Mouse (Mus musculus) T-helper 17 cell (primary cell): ENCODE data around the gene Arl8a.
"Not testable (repeated sequence)": the region's sequence is repeated elsewhere in the genome, so short reads cannot be mapped to it uniquely, and the experiment has no call there.

Source experiments
- in situ Hi-C, 2 experiments: fragments of 300-600 bp; cut with MboI, MseI; formaldehyde crosslinking; loops; 1 replicate in 1 of 2; 2 replicates in 1 of 2; pipeline ENCODE4 v1.15.1; 2025; ENCODE audit warnings: high pct_unique_total_duplicates in 2 of 2

Gene Arl8a

DNA sequence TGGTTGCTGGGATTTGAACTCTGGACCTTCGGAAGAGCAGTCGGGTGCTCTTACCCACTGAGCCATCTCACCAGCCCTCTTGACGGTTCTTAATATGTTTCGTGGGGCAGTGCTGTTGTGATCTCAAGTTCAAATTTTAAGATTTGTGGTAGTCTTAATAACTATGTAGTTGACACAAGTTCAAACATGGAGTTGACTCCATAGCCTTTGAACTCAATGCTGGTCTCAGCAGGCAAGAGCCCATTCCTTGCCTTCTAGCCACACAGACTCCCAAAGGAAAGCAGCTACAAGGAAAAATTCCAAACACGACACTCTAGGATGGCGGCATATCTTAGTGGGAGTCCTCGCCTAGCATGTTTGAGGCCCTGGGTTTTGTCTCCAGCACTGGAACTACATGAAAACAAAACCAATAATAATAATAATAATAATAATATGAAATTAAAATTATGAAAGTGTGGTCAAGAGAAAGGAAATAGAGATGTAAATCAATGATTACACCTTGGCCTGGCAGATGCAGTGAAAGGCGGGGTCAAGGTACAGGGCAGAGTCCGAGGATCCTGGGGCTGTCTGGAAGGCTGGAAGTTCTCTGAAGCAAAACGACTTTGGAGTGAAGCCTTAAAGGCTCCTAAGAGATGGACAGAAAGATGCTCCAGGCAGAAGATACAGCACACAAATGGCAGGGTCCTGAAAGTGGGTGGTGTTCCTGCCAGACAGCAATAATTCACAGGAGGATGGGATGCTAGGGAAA, 22.0 kb downstream of the Arl8a start:
- in situ Hi-C loops = no loop called here

DNA sequence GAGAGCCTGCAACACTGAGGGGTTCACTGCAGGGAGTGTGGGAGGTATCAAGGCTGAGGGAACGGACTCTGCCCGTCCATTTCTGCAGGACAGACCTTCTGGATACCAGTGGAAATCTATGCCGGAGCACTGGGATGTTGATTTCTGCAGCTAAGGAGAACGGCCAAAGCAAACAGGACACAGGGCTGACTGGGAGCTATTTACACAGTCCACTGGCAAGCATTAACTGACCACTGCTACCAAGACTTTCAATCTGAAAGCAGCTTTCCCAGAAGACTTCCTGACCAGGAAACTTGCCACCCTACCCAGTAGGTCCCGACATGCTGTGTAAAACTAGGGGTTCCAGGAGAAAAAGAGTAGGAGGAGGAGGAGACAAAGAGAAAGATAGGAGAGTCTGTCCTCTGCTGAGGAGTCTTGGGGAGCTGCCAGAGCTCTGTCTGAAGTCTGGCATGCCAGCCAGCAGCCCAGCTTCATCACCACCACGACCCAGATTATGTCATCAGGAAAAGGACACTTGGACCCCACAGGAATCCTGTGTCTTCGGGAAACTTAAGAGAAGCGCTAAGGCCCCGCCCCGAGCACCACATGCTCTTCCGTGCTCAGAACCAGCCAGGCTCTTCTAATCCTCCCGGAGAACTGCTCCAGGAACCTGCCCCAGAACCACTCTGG, 23.1 kb downstream of the Arl8a start:
- in situ Hi-C loops = no loop called here

DNA sequence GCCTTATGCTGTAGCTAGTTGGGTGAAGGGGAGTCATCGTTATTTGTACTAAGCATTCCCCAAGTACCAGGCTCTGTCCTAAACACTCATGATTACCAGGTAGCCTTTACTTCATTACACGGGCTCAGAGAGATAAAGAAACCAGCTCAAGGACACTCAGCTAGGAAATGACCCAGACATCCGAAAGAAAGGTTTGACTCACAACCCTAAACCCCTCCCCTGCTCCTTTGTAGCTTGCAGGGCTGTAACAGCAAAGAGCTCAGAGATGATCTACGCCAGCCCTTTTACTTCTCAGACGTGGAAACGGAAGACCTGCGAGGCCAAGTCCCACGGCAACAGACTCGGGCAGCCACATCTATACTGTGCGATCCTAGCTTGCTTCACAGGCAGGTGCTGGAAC, 23.7 kb downstream of the Arl8a start:
- in situ Hi-C loops = no loop called here

DNA sequence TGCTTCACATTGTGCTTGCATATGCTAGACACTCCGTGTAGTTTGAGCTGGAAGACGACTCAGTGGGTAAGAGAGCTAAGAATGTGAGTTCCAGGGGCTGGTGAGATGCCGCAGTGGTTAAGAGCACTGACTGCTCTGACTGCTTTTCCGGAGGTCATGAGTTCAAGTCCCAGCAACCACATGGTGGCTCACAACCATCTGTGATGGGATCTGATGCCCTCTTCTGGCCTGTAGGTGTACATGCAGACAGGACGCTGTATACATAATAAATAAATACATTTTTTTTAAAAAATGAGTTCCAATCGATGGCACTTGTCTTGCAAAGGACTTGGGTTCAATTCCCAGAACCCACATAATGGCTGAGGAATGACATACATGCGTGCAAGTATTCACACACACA, 24.6 kb downstream of the Arl8a start:
- in situ Hi-C loops = no loop called here

DNA sequence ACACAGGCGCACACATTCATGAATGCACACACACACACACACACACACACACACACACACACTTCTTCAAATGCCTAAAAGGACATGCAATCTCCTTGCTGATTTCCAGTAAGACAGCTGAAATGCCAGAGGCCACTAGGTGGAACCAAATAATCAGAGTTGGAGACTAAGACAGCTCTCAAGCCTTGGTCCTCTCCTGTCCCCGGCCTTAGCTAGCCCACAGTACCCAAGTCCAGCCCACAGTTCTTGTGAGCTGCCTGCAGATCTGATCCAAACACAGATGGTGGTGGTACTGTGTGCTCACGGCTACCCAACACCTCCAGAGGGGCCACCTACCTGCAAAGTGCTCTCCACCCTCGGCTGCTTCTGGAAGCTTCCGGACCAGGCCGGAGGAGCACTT, 25.4 kb downstream of the Arl8a start:
- in situ Hi-C loops = no loop called here

DNA sequence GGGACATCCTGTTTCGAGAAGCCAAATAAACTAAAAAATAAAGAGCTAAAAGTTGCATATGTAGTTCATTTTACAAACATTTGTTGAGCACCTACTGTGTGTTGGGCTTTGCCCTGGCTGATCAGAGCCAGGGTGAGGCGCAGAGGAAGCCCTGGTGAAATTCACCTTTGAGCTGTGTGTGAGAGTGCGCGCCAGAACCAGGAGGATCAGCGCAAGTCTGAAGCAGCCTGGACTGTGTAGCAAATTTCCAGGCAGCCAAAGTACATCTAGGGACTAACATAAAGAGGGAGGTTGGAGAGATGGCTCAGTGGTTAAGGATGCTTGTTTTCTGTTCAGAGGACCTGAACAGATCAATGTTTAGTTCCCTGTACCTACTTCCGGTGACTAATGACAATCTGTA, 26.7 kb downstream of the Arl8a start:
- in situ Hi-C loops = no loop called here

DNA sequence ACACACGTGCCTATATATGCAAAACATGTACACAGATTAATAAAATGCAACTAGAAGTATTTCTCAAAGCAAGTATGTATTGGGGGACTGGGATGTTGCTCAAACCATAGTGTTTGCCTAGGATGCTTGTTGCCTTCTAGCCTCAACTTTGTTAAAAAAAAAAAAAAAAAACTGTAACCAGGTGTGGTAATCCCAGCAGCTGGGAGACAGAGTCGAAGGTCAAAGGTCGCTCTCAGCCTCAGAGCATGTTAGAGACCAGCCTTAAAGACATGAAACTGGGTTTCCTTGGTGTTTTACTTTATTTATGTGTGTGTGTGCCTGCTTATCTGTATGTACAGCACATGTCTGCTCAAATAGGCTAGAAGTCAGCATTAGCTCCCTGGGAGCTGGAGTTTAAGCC, 28.6 kb downstream of the Arl8a start:
- in situ Hi-C loops = no loop called here

DNA sequence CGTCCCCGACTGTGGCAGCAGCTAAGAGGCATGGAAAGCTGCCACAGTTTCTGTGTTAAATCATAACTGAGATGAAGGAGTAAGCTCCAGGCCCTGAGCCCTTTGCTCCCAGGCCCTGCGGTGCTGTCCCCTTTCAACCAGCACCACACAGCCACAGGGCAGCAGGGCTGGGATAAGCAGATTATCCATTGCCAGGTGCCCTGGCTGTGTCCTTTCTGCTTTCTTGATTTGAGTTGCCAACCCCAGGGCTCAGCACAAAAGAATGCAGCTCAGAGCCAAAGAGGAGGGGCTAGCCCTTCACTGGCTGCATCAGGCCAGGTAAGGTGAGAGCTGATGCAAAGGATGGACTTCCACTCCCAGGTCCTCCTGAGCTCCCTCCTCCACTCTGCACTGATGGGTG, 31.1 kb downstream of the Arl8a start:
- in situ Hi-C loops = no loop called here

DNA sequence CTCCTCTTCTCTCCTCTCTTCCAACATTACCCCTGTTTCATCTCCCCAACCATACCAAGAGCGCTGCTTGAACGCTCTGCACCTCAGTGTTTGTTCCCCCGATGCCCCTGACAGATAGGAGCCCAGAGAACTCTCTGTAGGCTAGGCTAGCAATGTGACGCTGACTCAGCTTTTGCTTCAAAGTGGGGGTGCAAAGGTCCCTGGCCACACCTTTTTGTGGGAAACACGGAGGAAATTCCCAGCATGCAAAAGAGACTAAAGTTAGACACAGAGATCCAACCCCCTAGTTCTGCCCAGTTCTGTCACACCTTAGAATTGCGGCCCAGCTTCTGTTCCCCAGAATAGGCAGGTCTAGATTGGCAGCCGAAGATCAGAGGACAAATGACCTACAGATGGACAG, 32.2 kb downstream of the Arl8a start:
- in situ Hi-C loops = no loop called here

DNA sequence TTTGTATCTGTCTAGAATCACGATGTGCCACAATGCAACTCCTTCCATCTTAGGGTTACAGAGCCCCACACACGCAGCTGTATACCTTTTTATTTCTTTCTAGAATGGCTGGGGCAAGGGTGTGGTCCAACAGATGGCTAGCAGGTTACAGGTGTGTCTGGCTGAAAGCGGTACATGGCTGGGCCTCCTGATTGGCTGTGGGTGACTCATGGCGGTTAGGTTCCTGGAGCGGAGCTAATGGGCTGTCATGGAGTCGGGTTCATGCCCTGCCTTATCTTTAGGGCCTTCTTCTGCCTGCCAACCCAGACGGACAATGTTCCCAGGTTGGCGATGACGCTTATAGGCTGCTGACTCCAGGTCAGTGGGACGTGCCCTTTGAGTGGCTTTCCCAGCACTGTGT, 34.2 kb downstream of the Arl8a start:
- in situ Hi-C loops = no loop called here

DNA sequence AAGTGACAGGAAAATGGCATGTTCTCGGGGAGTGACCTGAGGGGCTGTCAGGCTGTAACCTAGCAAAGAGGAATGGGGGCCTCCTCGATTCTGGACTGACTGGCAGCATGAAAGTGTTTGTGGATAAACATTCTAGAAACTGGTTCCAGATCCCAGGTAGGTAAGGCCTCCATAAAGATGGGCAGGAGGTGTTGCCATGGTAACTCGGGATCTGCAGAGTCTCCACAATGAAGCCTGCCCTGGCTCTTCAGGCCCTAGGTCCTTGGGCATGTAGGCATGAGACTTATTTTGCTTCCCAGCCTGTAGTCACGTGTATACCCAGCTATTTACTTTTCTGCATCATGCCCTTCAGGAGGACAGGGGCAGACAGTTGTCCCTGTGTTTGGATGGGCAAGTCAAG, 34.7 kb downstream of the Arl8a start:
- in situ Hi-C loops = no loop called here

DNA sequence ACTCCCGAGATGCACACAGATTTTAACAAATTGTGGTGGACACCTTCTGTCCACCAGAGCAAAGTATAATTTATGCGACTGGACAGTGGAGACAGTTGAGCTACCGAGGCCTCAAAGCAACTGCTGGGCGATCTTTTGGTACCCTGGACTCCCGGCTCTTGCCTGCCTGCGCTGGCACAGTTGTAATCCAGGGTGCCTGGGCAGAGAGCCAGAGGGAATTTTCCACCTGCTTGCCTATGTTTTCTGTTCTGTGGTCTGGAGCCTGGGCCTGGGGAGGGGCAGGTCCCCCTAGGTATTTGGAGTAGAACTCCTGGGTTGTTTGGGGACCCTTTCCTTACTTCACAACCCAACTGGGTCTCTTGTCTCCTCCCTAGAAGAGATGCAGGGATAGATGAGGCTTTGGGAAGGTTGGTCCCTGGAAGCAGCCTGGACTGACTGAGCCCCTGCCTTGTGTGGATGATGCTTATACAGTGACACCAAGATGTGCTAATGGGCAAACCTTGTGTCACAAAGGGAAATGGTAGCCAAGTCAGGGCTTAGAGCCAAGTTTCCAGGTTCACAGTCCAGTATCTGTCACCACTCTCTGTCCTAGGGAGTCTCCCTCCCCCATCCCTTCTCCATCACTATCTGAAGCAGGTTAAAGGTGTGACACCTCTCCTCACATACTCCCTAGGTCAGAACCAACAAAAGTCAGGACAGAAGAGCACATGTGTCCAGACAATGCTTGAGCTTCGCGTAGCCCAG, 35.4 kb downstream of the Arl8a start:
- in situ Hi-C loops = no loop called here

DNA sequence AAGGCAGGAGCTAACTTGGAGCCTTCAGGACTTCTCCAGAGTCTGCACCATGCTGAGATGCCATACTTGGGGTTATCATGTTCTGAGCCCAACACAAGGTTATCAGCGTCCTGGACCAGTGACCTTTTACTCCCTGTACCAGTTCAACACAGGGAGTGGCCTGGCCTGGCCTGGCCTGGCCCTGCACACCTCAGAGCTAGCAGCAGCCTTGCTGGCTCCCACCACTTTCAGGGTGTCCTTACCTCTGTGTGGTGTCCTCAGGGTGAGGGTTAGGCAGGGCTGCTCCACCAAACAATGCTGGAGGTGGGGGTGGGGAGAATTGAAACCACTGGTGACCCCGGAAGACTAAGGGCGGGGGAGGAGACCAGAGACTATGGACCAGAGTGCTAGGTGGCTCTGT, 36.4 kb downstream of the Arl8a start:
- in situ Hi-C loops = no loop called here

DNA sequence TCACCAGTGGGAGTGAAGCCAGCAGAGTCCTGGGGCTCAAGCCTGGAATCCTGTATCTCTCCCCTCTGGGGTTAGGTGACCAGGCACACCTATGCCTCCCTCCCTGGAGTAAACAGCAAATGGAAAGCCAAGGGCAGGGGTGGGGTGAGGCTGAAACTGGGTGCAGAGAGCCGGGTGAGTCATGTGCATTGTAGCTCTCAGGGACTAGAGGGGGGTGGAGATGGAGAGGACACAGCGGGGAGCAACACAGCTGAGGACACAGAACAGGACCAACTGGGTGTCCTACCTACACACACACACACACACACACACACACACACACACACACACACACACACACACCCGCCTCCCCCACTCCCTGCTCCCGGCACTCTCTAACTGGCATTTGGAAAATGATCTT, 36.8 kb downstream of the Arl8a start:
- in situ Hi-C loops = no loop called here

DNA sequence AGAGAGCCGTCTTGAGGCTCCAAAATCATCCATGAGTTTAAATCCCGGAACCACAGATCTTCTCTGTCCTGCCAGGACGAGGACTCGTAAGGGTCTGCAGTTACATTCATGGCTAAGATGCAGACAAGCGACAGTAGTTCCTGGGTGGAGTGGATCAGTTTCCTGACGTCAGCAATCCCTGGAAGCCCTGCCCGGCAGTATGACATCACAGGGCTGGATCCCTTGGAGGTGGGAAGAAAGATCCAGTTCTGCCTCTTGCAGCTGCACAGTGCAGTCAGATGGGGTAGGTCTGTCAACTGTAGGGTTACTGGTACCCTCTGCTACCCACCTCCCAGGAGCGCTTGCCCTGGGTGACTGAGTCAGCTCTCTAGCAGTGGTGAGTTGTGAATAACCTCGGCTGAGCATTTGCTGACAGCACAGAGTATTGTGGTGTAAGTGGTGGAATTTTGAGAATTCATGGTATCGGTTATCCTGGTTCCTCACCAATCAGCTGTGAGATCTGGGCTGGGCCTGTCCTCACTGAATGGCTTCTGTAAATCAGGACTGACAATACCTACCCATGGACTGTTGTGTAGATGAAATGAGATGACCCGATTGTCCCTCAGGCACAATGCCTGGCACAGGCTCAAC, 37.4 kb downstream of the Arl8a start:
- in situ Hi-C loops = no loop called here

DNA sequence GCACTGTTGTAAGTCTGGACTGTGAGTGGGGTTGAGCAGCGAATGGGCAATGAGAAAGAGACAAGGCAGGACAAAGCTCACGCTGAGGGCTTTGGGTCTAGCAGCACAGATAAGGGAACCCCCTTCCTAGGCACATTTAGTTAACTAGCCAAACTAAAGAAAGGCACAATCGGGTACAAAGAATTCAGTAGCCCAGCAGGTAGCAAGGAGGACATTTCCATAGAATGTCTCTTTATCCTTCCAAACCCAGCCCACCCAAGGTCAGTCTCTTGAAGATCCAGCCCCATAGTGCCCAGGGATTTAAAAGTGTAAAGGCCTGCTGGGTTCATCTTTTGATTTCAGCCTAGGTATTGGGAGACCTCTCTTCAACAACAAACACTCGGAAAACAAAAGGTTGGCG, 39.3 kb downstream of the Arl8a start:
- in situ Hi-C loops = no loop called here

DNA sequence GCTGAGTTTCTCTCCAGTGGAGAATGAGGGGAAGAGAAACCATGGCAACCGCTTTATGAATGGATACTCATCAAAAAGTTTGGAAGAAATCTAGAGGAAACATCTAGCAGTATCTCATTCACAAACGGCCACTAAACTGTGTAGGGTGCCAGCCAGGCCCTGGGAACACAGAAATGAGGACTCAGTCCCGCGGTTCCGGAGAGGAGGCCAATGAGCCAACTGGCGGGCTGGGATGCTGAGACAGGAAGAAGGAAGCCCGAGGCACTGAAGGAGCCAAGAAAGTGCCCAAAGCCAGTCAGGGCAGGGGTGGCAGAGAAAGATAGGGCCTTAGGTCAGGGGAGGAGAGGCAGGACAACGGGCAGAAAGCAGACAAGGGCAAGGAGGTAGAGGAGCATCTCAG, 39.8 kb downstream of the Arl8a start:
- in situ Hi-C loops = no loop called here

DNA sequence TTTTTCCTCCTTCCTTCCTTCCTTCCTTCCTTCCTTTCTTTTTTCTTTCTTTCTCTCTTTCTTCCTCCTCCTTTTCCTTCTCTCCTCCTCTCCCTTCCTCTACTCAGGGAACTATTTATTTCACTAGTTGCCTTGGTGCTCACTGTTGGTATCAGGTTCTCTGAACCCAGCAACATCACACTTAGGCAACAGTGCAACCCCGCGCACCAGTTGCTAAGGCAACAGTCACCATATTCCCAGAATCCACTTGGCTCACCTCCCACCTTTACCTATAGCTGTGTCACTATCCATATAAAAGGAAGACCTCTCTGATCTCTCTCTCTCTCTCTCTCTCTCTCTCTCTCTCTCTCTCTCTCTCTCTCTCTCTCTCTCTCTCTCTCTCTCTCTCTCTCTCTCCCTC, 40.4 kb downstream of the Arl8a start:
- in situ Hi-C loops = not testable (repeated sequence)

DNA sequence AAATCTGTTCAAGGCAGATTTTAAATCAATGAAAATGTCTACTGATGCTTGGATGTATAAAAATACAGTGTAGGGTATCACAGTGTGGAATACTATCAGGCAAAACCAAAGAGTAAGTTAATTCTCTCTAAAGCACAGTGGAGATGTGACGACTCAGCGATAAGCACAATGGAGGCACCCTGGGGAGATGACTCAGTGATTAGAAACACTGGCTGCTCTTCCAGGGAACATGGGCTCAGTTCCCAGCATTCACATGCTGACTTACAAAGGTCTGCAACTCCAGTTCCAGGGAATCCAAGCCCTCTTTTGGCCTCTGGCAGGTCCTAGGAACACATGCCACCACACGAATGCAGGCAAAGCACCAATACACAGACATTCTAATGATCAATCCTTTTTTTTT, 41.6 kb downstream of the Arl8a start:
- in situ Hi-C loops = no loop called here

DNA sequence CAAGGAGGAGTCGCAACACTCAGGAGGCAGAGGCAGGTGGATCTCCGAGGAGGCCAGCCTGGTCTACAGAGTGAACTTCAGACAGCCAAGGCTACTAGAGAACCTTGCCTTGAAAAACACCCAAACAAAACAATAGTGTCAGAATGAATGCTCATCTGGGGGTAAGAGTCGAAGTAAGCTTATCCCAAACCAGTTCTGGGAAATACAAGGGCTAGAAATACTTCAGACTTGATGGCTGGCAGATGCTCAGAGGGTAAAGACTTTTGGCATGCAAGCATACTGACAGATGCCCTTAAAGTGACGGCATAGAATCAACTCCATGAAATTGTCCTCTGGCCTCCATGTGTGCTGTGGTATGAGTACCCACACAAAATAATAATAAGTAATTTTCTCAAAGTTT, 42.6 kb downstream of the Arl8a start:
- in situ Hi-C loops = no loop called here

DNA sequence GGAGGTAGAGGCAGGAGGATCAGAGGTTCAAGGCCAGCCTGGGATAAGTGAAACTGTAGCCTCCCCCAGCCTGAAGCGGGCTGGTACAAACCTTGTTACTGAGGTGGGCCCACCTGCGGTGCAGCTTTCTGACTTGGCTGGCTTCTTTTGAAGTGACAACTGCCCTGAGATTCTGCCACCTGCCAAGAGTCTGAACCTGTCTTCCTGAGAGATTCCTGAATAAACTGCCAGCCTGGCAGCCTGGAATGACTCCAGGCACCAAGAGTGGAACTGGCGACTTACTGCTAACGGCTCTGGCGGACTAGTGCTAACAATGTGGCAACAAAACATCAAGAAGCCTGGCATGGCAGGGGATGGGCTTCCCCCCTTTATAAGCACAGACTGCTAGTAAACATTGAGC, 47.7 kb downstream of the Arl8a start:
- in situ Hi-C loops = not testable (repeated sequence)

DNA sequence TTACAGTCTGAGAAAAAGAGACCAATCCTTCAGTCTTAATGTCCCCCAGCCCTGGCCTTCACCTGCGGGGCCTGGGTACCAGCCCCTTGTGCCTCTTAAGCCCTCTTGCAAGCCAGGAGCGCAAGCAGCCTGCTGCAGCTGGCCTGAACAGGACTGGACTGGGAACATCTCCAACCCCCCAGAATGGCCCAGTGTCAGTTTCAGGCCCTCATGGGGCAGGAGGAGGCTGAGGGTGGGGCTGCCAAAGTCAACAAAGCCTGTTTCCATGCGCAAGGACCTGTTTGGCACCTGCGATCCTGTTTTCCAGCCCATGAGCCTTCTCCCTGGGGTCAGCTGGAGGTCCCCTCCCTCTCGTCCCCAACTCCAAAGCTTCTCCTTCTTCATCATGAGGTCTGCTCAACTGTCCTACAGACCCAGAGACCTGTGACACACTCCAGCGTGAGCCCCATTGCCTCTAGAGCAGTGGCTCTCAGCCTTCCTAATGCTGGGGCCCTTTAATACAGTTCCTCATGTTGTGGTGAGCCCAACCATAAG, 49.4 kb downstream of the Arl8a start:
- in situ Hi-C loops = no loop called here
